8 mouse cellular contexts compared by ENCODE assay signal in the genomic region with DNA sequence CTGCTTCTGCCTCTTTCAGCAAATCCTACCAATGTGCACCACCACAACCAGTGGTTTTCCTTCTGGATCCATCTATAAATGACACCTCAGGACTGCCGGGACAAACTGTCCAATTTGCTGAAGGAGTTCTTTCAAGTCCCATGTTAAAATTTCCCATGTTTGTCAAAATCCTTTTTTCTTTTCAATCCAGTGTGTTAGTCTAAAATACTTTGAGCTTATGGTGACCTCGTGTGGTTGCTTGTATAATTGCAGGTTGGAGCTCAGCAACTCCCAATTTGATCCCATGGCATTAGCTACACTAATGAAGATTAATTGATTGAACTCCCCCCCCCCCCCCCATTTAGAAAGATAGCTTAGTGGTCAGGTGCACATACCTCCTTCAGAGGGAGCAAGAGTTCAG. TPM values are rescaled to one million over a fixed set of nuclear protein-coding genes. Genes with fewer than 3 reads are reported as not detected.
DNase-seq lines count a peak whose midpoint lies in the region; ATAC-seq and TF ChIP-seq lines count a peak whose summit lies in the region.

No protein-coding gene starts in this region.

- ATAC-seq in erythroid progenitor cell, adult 5-6 weeks (replicated peaks; ENCODE audit: low FRiP score, poor library complexity, severe bottlenecking): no peak

- peak; percentile 74 for TF ChIP-seq CTCF in gastrocnemius, adult 2 months (IDR thresholded peaks at IDR 0.05)

- H3K27ac ChIP-seq in gastrocnemius, adult 2 months: no peak overlapping the region

- peak; percentile 35 for DNase-seq in gastrocnemius, adult 2 months
- DNase-seq in gastrocnemius, adult 8-10 months (ENCODE audit: low spot score in 2 of 2): no peak
- DNase-seq in right cerebral cortex, adult 2 months (ENCODE audit: low spot score in 2 of 2): peak; percentile 73 to 75
- no peak for DNase-seq in right cerebral cortex, adult 18-20 months
- peak; percentile 32 for DNase-seq in brain, embryonic 18.5 days (ENCODE audit: low read depth, low spot score)
- DNase-seq in induced T-regulatory cell, adult 2 months (ENCODE audit: low read depth): peak; percentile 78
- DNase-seq in lung, postnatal 14 days: peak; percentile 70

- intact Hi-C loops in gastrocnemius, adult 2 months (cut with DNase I): loop anchor here (1.0 to 5.0 kb wide), 2 partner anchors 181 to 246 kb away; no protein-coding TSS in a partner anchor

- no peak overlapping the region for H3K4me3 ChIP-seq in gastrocnemius, adult 2 months

RNA-seq across cellular contexts. Expression of a gene that starts 10.9 kb away (rescaled TPM):
- total RNA-seq in gastrocnemius, adult 2 months (2021): 1 to 10 TPM; 2.2 to 2.3 TPM
- 1 to 10 TPM; 2.6 to 2.9 (median 2.8) TPM for total RNA-seq in gastrocnemius, adult 8-10 months (2022)
- not detected in 2 replicates for total RNA-seq in erythroid progenitor cell, adult 5-6 weeks (2015; ENCODE audit: low replicate concordance)
- not detected in 2 replicates for total RNA-seq in erythroid progenitor cell, adult 5-6 weeks (2017; ENCODE audit: low replicate concordance)

RNA-seq across cellular contexts. Expression of a gene that starts 32.2 kb away (rescaled TPM):
- 10 to 100 TPM; 18.6 to 30.4 TPM for total RNA-seq in gastrocnemius, adult 2 months (2021)
- 10 to 100 TPM; 22.8 to 26.9 (median 26.3) TPM for total RNA-seq in gastrocnemius, adult 8-10 months (2022)
- not detected in 2 replicates for total RNA-seq in erythroid progenitor cell, adult 5-6 weeks (2015; ENCODE audit: low replicate concordance)
- total RNA-seq in erythroid progenitor cell, adult 5-6 weeks (2017; ENCODE audit: low replicate concordance): 0.13 and 6.4 TPM in 2 replicates

RNA-seq across cellular contexts. Expression of a gene that starts 33.4 kb away (rescaled TPM):
- total RNA-seq in gastrocnemius, adult 2 months (2021): 10 to 100 TPM in 1 of 2 experiments, 1 to 10 TPM in 1; 7.2 to 10.2 TPM
- 10 to 100 TPM in 2 of 4 experiments, 1 to 10 TPM in 2; 8.5 to 10.7 (median 9.6) TPM for total RNA-seq in gastrocnemius, adult 8-10 months (2022)
- total RNA-seq in erythroid progenitor cell, adult 5-6 weeks (2015; ENCODE audit: low replicate concordance): 2.5 and 3.4 TPM in 2 replicates
- 2.3 and 3.2 TPM in 2 replicates for total RNA-seq in erythroid progenitor cell, adult 5-6 weeks (2017; ENCODE audit: low replicate concordance)

RNA-seq across cellular contexts. Expression of a gene that starts 43.3 kb away (rescaled TPM):
- 10 to 100 TPM; 13.7 to 19.3 TPM for total RNA-seq in gastrocnemius, adult 2 months (2021)
- 10 to 100 TPM; 16.0 to 18.5 (median 16.9) TPM for total RNA-seq in gastrocnemius, adult 8-10 months (2022)
- total RNA-seq in erythroid progenitor cell, adult 5-6 weeks (2015; ENCODE audit: low replicate concordance): 1.7 and 2.9 TPM in 2 replicates
- 3.0 and 3.7 TPM in 2 replicates for total RNA-seq in erythroid progenitor cell, adult 5-6 weeks (2017; ENCODE audit: low replicate concordance)

RNA-seq across cellular contexts. Expression of a gene that starts 58.2 kb away (rescaled TPM):
- total RNA-seq in gastrocnemius, adult 2 months (2021): under 1 TPM; 0.14 to 0.15 TPM
- total RNA-seq in gastrocnemius, adult 8-10 months (2022): under 1 TPM in 2 of 4 experiments, not detected in 2; 0.07 to 0.19 TPM
- total RNA-seq in erythroid progenitor cell, adult 5-6 weeks (2015; ENCODE audit: low replicate concordance): 0.72 and 0.84 TPM in 2 replicates
- 0.13 and 1.3 TPM in 2 replicates for total RNA-seq in erythroid progenitor cell, adult 5-6 weeks (2017; ENCODE audit: low replicate concordance)

Comparison
In these comparisons a context has a peak if more than half of its experiments do, and no peak if none do; other contexts are left out.
1. DNase-seq: peak in gastrocnemius, adult 2 months (single experiment), right cerebral cortex, adult 2 months (2 of 2), brain, embryonic 18.5 days (single experiment), induced T-regulatory cell, adult 2 months (single experiment) and lung, postnatal 14 days (single experiment); none in gastrocnemius, adult 8-10 months (0 of 2) and right cerebral cortex, adult 18-20 months (single experiment).